Mouse (Mus musculus): ENCODE results near the gene Csnk1d. TPM values are rescaled to one million over a fixed set of nuclear protein-coding genes. Genes with fewer than 3 reads are reported as not detected.

The Csnk1d gene
- polyA plus RNA-seq, 1 experiment from 2014 or later, result 51.5 TPM

- 93% methylated on average over 13 of the region's 13 CpGs for WGBS
- no peaks in the 10 kb centered on the region for H3K4me1 ChIP-seq (ENCODE audit: control insufficient read depth, insufficient read depth, low read length)
- H3K27ac ChIP-seq (ENCODE audit: low read depth, low read length), result no peak overlapping the region
- no peak for ATAC-seq
- no peak overlapping the region for H3K9ac ChIP-seq (ENCODE audit: low read length)
- no peak overlapping the region for H3K4me2 ChIP-seq (ENCODE audit: low read length)
- no peak overlapping the region for H3K4me3 ChIP-seq (ENCODE audit: low read depth, low read length)
- no peak for DNase-seq (ENCODE audit: low spot score)
- H3K9me3 ChIP-seq (replicated peaks; ENCODE audit: control insufficient read depth, low read length), result no peaks in the 10 kb centered on the region
- peaks cover 92% of the 10 kb centered on the region for H3K36me3 ChIP-seq (ENCODE audit: control insufficient read depth, insufficient read depth, low read length)
- H3K27me3 ChIP-seq (replicated peaks; ENCODE audit: control insufficient read depth, insufficient read depth, low read length), result no peaks in the 10 kb centered on the region
Observed at GRCm38 (mm10) chr11:120962050-120962771, 28.9 kb downstream of the Csnk1d start.

DNA sequence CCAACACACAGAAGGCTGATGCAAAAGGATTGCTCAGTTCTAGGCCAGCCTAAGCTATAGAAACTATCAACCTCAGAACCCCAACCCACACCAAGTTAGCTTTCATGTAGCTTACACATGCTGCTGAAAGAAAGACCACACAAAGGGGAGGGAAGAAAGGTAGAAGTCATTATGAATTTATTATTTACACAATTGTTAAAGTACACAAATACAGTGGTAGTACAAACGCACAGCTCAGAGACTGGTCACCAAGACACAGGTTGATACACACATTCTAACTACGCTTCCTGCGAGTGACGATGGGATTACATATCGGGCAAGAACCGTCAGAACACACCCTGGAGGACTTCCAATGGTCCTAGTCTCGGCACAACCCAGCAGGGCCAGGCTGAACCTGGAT, 29.5 kb downstream of the Csnk1d start:
- DNase-seq (ENCODE audit: low spot score), result no peak
- Histone ChIP-seq H3K9me3 (replicated peaks; ENCODE audit: control insufficient read depth, low read length) (no peaks in the 10 kb centered on the region), H3K4me2 (ENCODE audit: low read length) (no peak overlapping the region), H3K4me1 (ENCODE audit: control insufficient read depth, insufficient read depth, low read length) (no peaks in the 10 kb centered on the region), H3K9ac (ENCODE audit: low read length) (no peak overlapping the region), H3K27me3 (replicated peaks; ENCODE audit: control insufficient read depth, insufficient read depth, low read length) (no peaks in the 10 kb centered on the region), H3K36me3 (ENCODE audit: control insufficient read depth, insufficient read depth, low read length) (peaks cover 92% of the 10 kb centered on the region), H3K4me3 (ENCODE audit: low read depth, low read length) (no peak overlapping the region), H3K27ac (ENCODE audit: low read depth, low read length) (no peak overlapping the region)
- WGBS, result 88% methylated on average over 7 of the region's 7 CpGs
- no peak for ATAC-seq

DNA sequence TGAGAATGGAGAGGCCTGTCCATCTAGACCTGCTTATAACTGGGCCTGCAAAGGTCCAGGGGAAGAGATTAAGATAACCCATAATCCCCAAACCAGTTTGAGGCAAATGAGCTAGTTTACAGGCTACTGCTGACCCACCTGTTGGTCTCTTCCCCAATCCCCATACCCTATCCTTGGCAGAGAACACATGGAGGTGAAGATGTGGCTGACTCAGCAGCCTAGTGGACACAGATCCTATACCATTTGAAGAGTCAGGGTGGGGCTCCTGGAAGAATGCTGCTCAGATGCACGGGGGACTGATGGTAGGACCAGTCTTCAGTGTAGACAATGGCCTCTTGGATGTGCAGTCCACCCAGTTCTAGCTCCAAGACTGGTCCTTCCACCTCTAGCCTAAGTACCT, 30.9 kb downstream of the Csnk1d start:
- Histone ChIP-seq H3K36me3 (ENCODE audit: control insufficient read depth, insufficient read depth, low read length) (peaks cover 89% of the 10 kb centered on the region), H3K4me3 (ENCODE audit: low read depth, low read length) (no peak overlapping the region), H3K27me3 (replicated peaks; ENCODE audit: control insufficient read depth, insufficient read depth, low read length) (no peaks in the 10 kb centered on the region), H3K4me1 (ENCODE audit: control insufficient read depth, insufficient read depth, low read length) (no peaks in the 10 kb centered on the region), H3K27ac (ENCODE audit: low read depth, low read length) (no peak overlapping the region), H3K9ac (ENCODE audit: low read length) (no peak overlapping the region), H3K9me3 (replicated peaks; ENCODE audit: control insufficient read depth, low read length) (no peaks in the 10 kb centered on the region), H3K4me2 (ENCODE audit: low read length) (no peak overlapping the region)
- 66% methylated on average over 1 of the region's 1 CpGs for whole genome bisulfite sequencing
- no peak for ATAC-seq
- DNase-seq (ENCODE audit: low spot score), result no peak

- H3K4me2 ChIP-seq (ENCODE audit: low read length), result no peak overlapping the region
- DNase-seq (ENCODE audit: low spot score) (no peak), ATAC-seq (no peak)
- no peak overlapping the region for H3K27ac ChIP-seq (ENCODE audit: low read depth, low read length)
- H3K4me1 ChIP-seq (ENCODE audit: control insufficient read depth, insufficient read depth, low read length), result no peaks in the 10 kb centered on the region
- H3K4me3 ChIP-seq (ENCODE audit: low read depth, low read length), result no peak overlapping the region
- H3K27me3 ChIP-seq (replicated peaks; ENCODE audit: control insufficient read depth, insufficient read depth, low read length), result no peaks in the 10 kb centered on the region
- H3K9ac ChIP-seq (ENCODE audit: low read length), result no peak overlapping the region
- no peaks in the 10 kb centered on the region for H3K9me3 ChIP-seq (replicated peaks; ENCODE audit: control insufficient read depth, low read length)
- H3K36me3 ChIP-seq (ENCODE audit: control insufficient read depth, insufficient read depth, low read length), result peaks cover 83% of the 10 kb centered on the region
- WGBS, result 81% methylated on average over 3 of the region's 3 CpGs
Observed at GRCm38 (mm10) chr11:120959564-120959963, 31.6 kb downstream of the Csnk1d start.

DNA sequence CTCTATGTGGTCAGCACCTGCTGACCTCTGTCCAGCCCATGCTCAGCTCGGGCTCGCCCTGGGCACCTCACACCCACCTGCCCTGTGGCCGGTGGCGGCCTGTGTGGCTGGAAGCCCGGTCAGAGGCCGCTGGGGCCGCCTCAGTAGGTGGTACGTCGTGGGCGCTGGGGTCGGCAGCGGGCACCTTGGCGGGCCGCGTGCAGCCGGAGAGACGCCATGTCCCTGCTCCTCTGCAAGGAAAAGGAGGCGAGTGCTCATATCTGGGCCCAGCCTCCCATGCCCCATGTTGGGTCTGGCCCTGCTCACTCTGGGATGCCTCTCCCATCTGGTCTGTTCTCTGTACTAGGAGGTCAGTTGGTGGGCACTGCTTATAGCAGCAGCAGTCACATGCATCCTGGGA, 32.1 kb downstream of the Csnk1d start:
- 88% methylated on average over 18 of the region's 18 CpGs for WGBS
- no peak overlapping the region for H3K4me3 ChIP-seq (ENCODE audit: low read depth, low read length)
- no peak overlapping the region for H3K9ac ChIP-seq (ENCODE audit: low read length)
- H3K4me2 ChIP-seq (ENCODE audit: low read length), result no peak overlapping the region
- H3K9me3 ChIP-seq (replicated peaks; ENCODE audit: control insufficient read depth, low read length), result no peaks in the 10 kb centered on the region
- no peak overlapping the region for H3K27ac ChIP-seq (ENCODE audit: low read depth, low read length)
- no peaks in the 10 kb centered on the region for H3K4me1 ChIP-seq (ENCODE audit: control insufficient read depth, insufficient read depth, low read length)
- H3K36me3 ChIP-seq (ENCODE audit: control insufficient read depth, insufficient read depth, low read length), result peaks cover 78% of the 10 kb centered on the region
- no peak for ATAC-seq
- H3K27me3 ChIP-seq (replicated peaks; ENCODE audit: control insufficient read depth, insufficient read depth, low read length), result no peaks in the 10 kb centered on the region
- no peak for DNase-seq (ENCODE audit: low spot score)

DNA sequence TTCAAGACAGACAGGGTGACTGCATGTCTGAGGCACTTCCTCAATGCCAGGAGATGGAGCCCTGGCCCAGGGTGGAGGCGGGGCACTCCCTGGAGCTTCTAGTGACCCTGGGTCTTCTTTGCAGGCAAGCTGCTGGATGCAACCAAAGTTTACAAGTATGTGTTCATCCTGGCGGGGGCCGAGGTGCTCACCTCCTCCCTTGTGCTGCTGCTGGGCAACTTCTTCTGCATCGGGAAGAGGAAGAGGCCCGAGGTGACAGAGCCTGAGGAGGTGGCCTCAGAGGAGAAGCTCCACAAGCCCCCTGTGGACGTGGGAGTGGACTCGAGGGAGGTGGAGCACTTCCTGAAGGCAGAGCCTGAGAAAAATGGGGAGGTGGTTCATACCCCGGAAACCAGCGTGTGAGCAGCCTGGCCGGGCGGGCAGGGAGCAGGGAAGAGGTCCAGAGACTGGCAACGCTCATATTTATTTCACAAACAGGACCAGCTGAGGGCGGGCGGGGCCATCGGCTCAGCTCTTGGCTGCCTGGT, 33.3 kb downstream of the Csnk1d start:
- no peaks in the 10 kb centered on the region for H3K4me1 ChIP-seq (ENCODE audit: control insufficient read depth, insufficient read depth, low read length)
- H3K36me3 ChIP-seq (ENCODE audit: control insufficient read depth, insufficient read depth, low read length), result peaks cover 65% of the 10 kb centered on the region
- no peak overlapping the region for H3K4me2 ChIP-seq (ENCODE audit: low read length)
- H3K9ac ChIP-seq (ENCODE audit: low read length), result no peak overlapping the region
- DNase-seq (ENCODE audit: low spot score) (no peak), ATAC-seq (no peak)
- no peak overlapping the region for H3K4me3 ChIP-seq (ENCODE audit: low read depth, low read length)
- WGBS, result 82% methylated on average over 15 of the region's 15 CpGs
- no peak overlapping the region for H3K27ac ChIP-seq (ENCODE audit: low read depth, low read length)
- H3K9me3 ChIP-seq (replicated peaks; ENCODE audit: control insufficient read depth, low read length), result no peaks in the 10 kb centered on the region
- H3K27me3 ChIP-seq (replicated peaks; ENCODE audit: control insufficient read depth, insufficient read depth, low read length), result no peaks in the 10 kb centered on the region

DNA sequence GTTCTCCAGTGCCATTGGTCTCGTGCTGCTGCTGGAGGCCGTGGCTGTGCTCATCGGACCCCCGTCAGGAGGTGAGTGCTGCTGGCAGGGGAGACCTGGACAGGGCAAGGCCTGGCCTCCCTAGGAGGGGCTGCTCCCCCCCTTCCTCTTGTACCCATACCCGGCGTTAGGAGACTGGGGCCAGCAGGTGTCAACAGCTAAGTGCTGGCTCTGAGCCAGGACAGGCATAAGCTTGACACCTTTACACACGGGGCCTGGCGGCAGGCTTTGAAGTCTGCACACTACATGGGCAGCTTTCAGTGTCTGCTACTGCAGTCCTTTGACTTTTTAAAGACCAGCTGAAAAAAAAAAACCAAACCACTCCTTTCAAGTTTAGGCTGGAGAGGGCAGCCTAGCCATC, 34.1 kb downstream of the Csnk1d start:
- WGBS, result 73% methylated on average over 8 of the region's 8 CpGs
- no peak for ATAC-seq
- Histone ChIP-seq H3K36me3 (ENCODE audit: control insufficient read depth, insufficient read depth, low read length) (peaks cover 57% of the 10 kb centered on the region), H3K4me3 (ENCODE audit: low read depth, low read length) (no peak overlapping the region), H3K9ac (ENCODE audit: low read length) (no peak overlapping the region), H3K27ac (ENCODE audit: low read depth, low read length) (no peak overlapping the region), H3K4me1 (ENCODE audit: control insufficient read depth, insufficient read depth, low read length) (no peaks in the 10 kb centered on the region), H3K4me2 (ENCODE audit: low read length) (no peak overlapping the region), H3K9me3 (replicated peaks; ENCODE audit: control insufficient read depth, low read length) (no peaks in the 10 kb centered on the region), H3K27me3 (replicated peaks; ENCODE audit: control insufficient read depth, insufficient read depth, low read length) (no peaks in the 10 kb centered on the region)
- DNase-seq (ENCODE audit: low spot score), result no peak

GRCm38 (mm10) chr11:120955701-120956100, 35.4 kb downstream of the Csnk1d start:
- DNase-seq (ENCODE audit: low spot score) (no peak), ATAC-seq (no peak)
- H3K27me3 ChIP-seq (replicated peaks; ENCODE audit: control insufficient read depth, insufficient read depth, low read length), result no peaks in the 10 kb centered on the region
- H3K4me2 ChIP-seq (ENCODE audit: low read length), result no peak overlapping the region
- no peak overlapping the region for H3K9ac ChIP-seq (ENCODE audit: low read length)
- peaks cover 44% of the 10 kb centered on the region for H3K36me3 ChIP-seq (ENCODE audit: control insufficient read depth, insufficient read depth, low read length)
- no peak overlapping the region for H3K4me3 ChIP-seq (ENCODE audit: low read depth, low read length)
- peaks cover 9% of the 10 kb centered on the region; the same call in 1 of the 2 replicates for H3K4me1 ChIP-seq (ENCODE audit: control insufficient read depth, insufficient read depth, low read length)
- no peak overlapping the region for H3K27ac ChIP-seq (ENCODE audit: low read depth, low read length)
- H3K9me3 ChIP-seq (replicated peaks; ENCODE audit: control insufficient read depth, low read length), result no peaks in the 10 kb centered on the region
- WGBS, result 95% methylated on average over 8 of the region's 8 CpGs

GRCm38 (mm10) chr11:120954936-120955335, 36.2 kb downstream of the Csnk1d start:
- Histone ChIP-seq H3K27ac (ENCODE audit: low read depth, low read length) (no peak overlapping the region), H3K4me3 (ENCODE audit: low read depth, low read length) (no peak overlapping the region), H3K27me3 (replicated peaks; ENCODE audit: control insufficient read depth, insufficient read depth, low read length) (peaks cover 4% of the 10 kb centered on the region), H3K9ac (ENCODE audit: low read length) (no peak overlapping the region), H3K4me1 (ENCODE audit: control insufficient read depth, insufficient read depth, low read length) (peaks cover 16% of the 10 kb centered on the region), H3K9me3 (replicated peaks; ENCODE audit: control insufficient read depth, low read length) (no peaks in the 10 kb centered on the region), H3K4me2 (ENCODE audit: low read length) (no peak overlapping the region), H3K36me3 (ENCODE audit: control insufficient read depth, insufficient read depth, low read length) (peaks cover 38% of the 10 kb centered on the region)
- DNase-seq (ENCODE audit: low spot score) (no peak), ATAC-seq (no peak)
- 81% methylated on average over 5 of the region's 5 CpGs for WGBS
